Mouse (Mus musculus) left cerebral cortex, postnatal 36 days (tissue): Measurements from ENCODE around the gene Tmem199. TPM values are rescaled to one million over a fixed set of nuclear protein-coding genes. Genes with fewer than 3 reads are reported as not detected.
A peak's percentile ranks its signal among the peaks of the same experiment; 100 is the strongest.

Experiments
- DNase-seq, 2 experiments: peaks; one replicate each; pipeline ENCODE4 v3.0.0; 2021 to 2022; ENCODE audit warnings: low spot score in 2 of 2, mixed read lengths in 1 of 2
- intact Hi-C: fragments of 180-260 bp; cut with DNase I; formaldehyde crosslinking; loops from one replicate; pipeline ENCODE4 v1.15.1; 2025
- total RNA-seq, 2 experiments: library from RNA; stranded (reverse); gene quantifications; 2 replicates each; pipeline ENCODE4 v1.2.3; 2021

Gene Tmem199
- total RNA-seq, 2 experiments from 2014 or later, result 38.0 to 44.6 TPM

- DNase-seq, result no peak
- intact Hi-C loops, result no loop called here
These were observed 19.1 kb upstream of the Tmem199 start for GRCm38 (mm10) chr11:78531046-78531445.

- intact Hi-C loops, result no loop called here
- no peak for DNase-seq
These were observed 18.0 kb upstream of the Tmem199 start for GRCm38 (mm10) chr11:78530001-78530400.

GRCm38 (mm10) chr11:78528714-78529113 is 16.7 kb upstream of the Tmem199 start:
- no peak for DNase-seq
- intact Hi-C loops, result no loop called here

- DNase-seq, result no peak
- intact Hi-C loops, result no loop called here
These were observed 12.9 kb upstream of the Tmem199 start for GRCm38 (mm10) chr11:78524838-78525237.

- no peak for DNase-seq
- intact Hi-C loops, result no loop called here
These were observed 11.4 kb upstream of the Tmem199 start for GRCm38 (mm10) chr11:78523241-78523955.

- DNase-seq, result no peak
- intact Hi-C loops, result no loop called here
These were observed 10.6 kb upstream of the Tmem199 start for GRCm38 (mm10) chr11:78522481-78522997.

- intact Hi-C loops, result no loop called here
- no peak for DNase-seq
These were observed 9.9 kb upstream of the Tmem199 start for GRCm38 (mm10) chr11:78521880-78522279.

GRCm38 (mm10) chr11:78518931-78519330 is 7.0 kb upstream of the Tmem199 start:
- intact Hi-C loops, result no loop called here
- DNase-seq, result no peak

- intact Hi-C loops, result no loop called here
- DNase-seq, result no peak
These were observed 3.8 kb upstream of the Tmem199 start for GRCm38 (mm10) chr11:78515549-78516325.

- intact Hi-C loops, result loop anchor here (2.0 kb wide), 1 partner anchor 24 kb away; the partner anchor contains the start of genes Ift20 and Tnfaip1
- DNase-seq, result no peak
These were observed 1.3 kb upstream of the Tmem199 start for GRCm38 (mm10) chr11:78513106-78513790.

GRCm38 (mm10) chr11:78509148-78509547 is 2.8 kb downstream of the Tmem199 start:
- intact Hi-C loops, result no loop called here
- no peak for DNase-seq

- no peak for DNase-seq
- intact Hi-C loops, result no loop called here
These were observed 6.5 kb downstream of the Tmem199 start for GRCm38 (mm10) chr11:78505430-78505829.

- intact Hi-C loops, result no loop called here
- peak in 1 of 2 experiments; percentile 50 for DNase-seq
These were observed 8.9 kb downstream of the Tmem199 start, which contains the start of gene Sebox for GRCm38 (mm10) chr11:78502909-78503650. Sebox (plus strand) TSS chr11:78503447.

GRCm38 (mm10) chr11:78501529-78501928 is 10.4 kb downstream of the Tmem199 start:
- no peak for DNase-seq
- intact Hi-C loops, result no loop called here

GRCm38 (mm10) chr11:78500623-78501202 is 11.3 kb downstream of the Tmem199 start:
- no peak for DNase-seq
- intact Hi-C loops, result no loop called here

- DNase-seq, result no peak
- intact Hi-C loops, result no loop called here
These were observed 12.4 kb downstream of the Tmem199 start for GRCm38 (mm10) chr11:78499543-78499942.

GRCm38 (mm10) chr11:78499004-78499403 is 13.0 kb downstream of the Tmem199 start, which contains the start of gene Vtn:
Vtn (plus strand) TSS chr11:78499091.
- intact Hi-C loops, result no loop called here
- no peak for DNase-seq

GRCm38 (mm10) chr11:78497544-78498522 is 14.1 kb downstream of the Tmem199 start, which contains the start of gene Sarm1:
Sarm1 (minus strand) TSS chr11:78497754.
- peak; percentile 92 to 94 for DNase-seq
- intact Hi-C loops, result no loop called here
